ENCODE assay signal across 12 mouse cellular contexts in the genomic region with DNA sequence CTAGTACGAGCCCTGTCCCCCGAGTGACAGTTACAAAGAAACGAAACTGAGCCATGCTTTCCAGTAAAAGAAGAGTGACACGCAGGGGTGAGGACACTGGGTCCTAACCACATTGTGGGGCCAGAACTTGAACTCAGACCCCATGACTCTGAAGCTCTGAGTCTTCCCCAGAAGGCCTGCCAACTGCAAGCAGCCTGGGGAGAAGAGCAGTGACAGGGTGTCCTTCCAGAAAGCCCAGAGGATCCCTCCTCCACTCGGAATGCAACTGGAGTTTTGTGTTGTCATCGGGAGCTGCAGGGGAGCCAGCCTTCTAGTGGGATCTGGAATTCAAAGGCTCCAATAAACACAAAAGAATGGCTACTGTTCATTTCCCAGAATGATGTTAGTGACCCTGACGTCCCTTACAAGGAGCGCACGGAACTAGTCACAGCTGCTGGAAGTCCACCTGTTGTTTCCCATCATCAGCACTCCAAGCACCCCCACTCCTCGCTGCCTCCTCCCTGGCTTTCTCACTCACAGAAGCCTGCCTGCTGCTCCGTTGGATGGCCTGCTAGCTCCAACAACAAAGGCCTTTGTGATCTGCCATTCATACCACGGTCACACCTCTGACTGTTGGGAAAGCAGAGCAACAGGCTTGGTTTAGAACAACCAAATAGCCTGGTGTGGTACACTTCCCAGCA. TPM values are rescaled to one million over a fixed set of nuclear protein-coding genes. Genes with fewer than 3 reads are reported as not detected.
DNase-seq lines count a peak whose midpoint lies in the region; ATAC-seq and TF ChIP-seq lines count a peak whose summit lies in the region.
"Had no signal": no experiment of that assay in that cellular context is flagged by ENCODE, and none has a peak within 500 bp of the region (broad histone marks: within the 10 kb centered on the region; RNA-seq: fewer than 3 reads in every experiment).

No protein-coding gene starts in this region.

- H3K4me2 ChIP-seq in kidney, postnatal 0 days (ENCODE audit: low read length) = no peak overlapping the region
- H3K4me2 ChIP-seq in kidney, embryonic 15.5 days = no peak overlapping the region
- no peak overlapping the region for H3K4me2 ChIP-seq in embryonic facial prominence, embryonic 13.5 days
- H3K4me2 ChIP-seq: lung, embryonic 15.5 days had no signal

- H3K9me3 ChIP-seq in kidney, postnatal 0 days (replicated peaks; ENCODE audit: low read length) = no peaks in the 10 kb centered on the region
- H3K9me3 ChIP-seq in kidney, embryonic 15.5 days (replicated peaks) = no peaks in the 10 kb centered on the region
- no peaks in the 10 kb centered on the region for H3K9me3 ChIP-seq in embryonic facial prominence, embryonic 13.5 days
- H3K9me3 ChIP-seq: lung, embryonic 15.5 days had no signal

- H3K9ac ChIP-seq in kidney, postnatal 0 days (ENCODE audit: low read depth, low read length) = no peak overlapping the region
- H3K9ac ChIP-seq in kidney, embryonic 15.5 days = no peak overlapping the region
- no peak overlapping the region for H3K9ac ChIP-seq in embryonic facial prominence, embryonic 13.5 days
- H3K9ac ChIP-seq: lung, embryonic 15.5 days had no signal

- peak overlapping the region; percentile 50; the same call in 1 of the 2 replicates for H3K27ac ChIP-seq in kidney, postnatal 0 days
- no peak overlapping the region for H3K27ac ChIP-seq in kidney, embryonic 15.5 days
- peak overlapping the region; percentile 34; the same call in 1 of the 2 replicates for H3K27ac ChIP-seq in embryonic facial prominence, embryonic 13.5 days
- 0 out of 2 replicates have a peak overlapping the region, but pooled peaks have one; percentile 76 for H3K27ac ChIP-seq in macrophage
- H3K27ac ChIP-seq: lung, embryonic 15.5 days had no signal

- WGBS in kidney, postnatal 0 days = 63% methylated on average over 12 of the region's 12 CpGs
- WGBS in kidney, embryonic 15.5 days = 68% methylated on average over 12 of the region's 12 CpGs
- 72% methylated on average over 12 of the region's 12 CpGs for WGBS in embryonic facial prominence, embryonic 13.5 days
- 77% methylated on average over 9 of the region's 12 CpGs for WGBS in macrophage (ENCODE audit: missing documents)

- no peaks in the 10 kb centered on the region for H3K36me3 ChIP-seq in kidney, postnatal 0 days (ENCODE audit: insufficient read depth, low read length)
- H3K36me3 ChIP-seq in kidney, embryonic 15.5 days = 0 out of 2 replicates have a peak, but pooled peaks cover 11% of the 10 kb centered on the region
- peaks cover 27% of the 10 kb centered on the region for H3K36me3 ChIP-seq in embryonic facial prominence, embryonic 13.5 days
- H3K36me3 ChIP-seq in macrophage (ENCODE audit: inconsistent target) = no peaks in the 10 kb centered on the region

- TF ChIP-seq CTCF in kidney, postnatal 0 days (IDR thresholded peaks at IDR 0.05; ENCODE audit: low read depth) = no peak

- no peaks in the 10 kb centered on the region for H3K27me3 ChIP-seq in kidney, postnatal 0 days (ENCODE audit: insufficient read depth, low read length)
- H3K27me3 ChIP-seq in kidney, embryonic 15.5 days = no peaks in the 10 kb centered on the region
- H3K27me3 ChIP-seq in embryonic facial prominence, embryonic 13.5 days = no peaks in the 10 kb centered on the region
- H3K27me3 ChIP-seq: lung, embryonic 15.5 days had no signal

- DNase-seq in kidney, postnatal 0 days (ENCODE audit: low spot score) = no peak
- DNase-seq in Muller cell, postnatal 12 days (ENCODE audit: inconsistent ontology term) = peak; percentile 88
- no peak for DNase-seq in adrenal gland, postnatal 36 days
- no peak for DNase-seq in spleen, adult 12 weeks (ENCODE audit: low spot score)
- DNase-seq: heart, postnatal 4 days; thymus, postnatal 4 days had no signal

- H3K4me3 ChIP-seq in kidney, postnatal 0 days (replicated peaks; ENCODE audit: low read depth, low read length) = no peak overlapping the region
- H3K4me3 ChIP-seq in kidney, embryonic 15.5 days (replicated peaks) = no peak overlapping the region
- no peak overlapping the region for H3K4me3 ChIP-seq in embryonic facial prominence, embryonic 13.5 days
- H3K4me3 ChIP-seq in macrophage (ENCODE audit: inconsistent target) = no peak overlapping the region
- H3K4me3 ChIP-seq: lung, embryonic 15.5 days had no signal

- H3K4me1 ChIP-seq in kidney, postnatal 0 days (replicated peaks; ENCODE audit: insufficient read depth, low read length) = no peaks in the 10 kb centered on the region
- H3K4me1 ChIP-seq in kidney, embryonic 15.5 days = peaks cover 6% of the 10 kb centered on the region; the same call in 1 of the 2 replicates
- peaks cover 7% of the 10 kb centered on the region; the same call in 1 of the 2 replicates for H3K4me1 ChIP-seq in embryonic facial prominence, embryonic 13.5 days

- ATAC-seq in kidney, postnatal 0 days (replicated peaks; ENCODE audit: low FRiP score, low read depth) = no peak; the same call in 1 of the 2 replicates
- ATAC-seq in kidney, embryonic 15.5 days (replicated peaks; ENCODE audit: low FRiP score) = no peak
- no peak for ATAC-seq in embryonic facial prominence, embryonic 13.5 days (ENCODE audit: insufficient number of reproducible peaks, insufficient read depth, low FRiP score, low TSS enrichment, low read depth)
- no peak for ATAC-seq in monocyte, adult 5-6 weeks (replicated peaks; ENCODE audit: insufficient number of reproducible peaks, low FRiP score, low TSS enrichment, poor library complexity, severe bottlenecking)
- ATAC-seq: forebrain, embryonic 16.5 days had no signal

- H3K79me2 ChIP-seq in macrophage (ENCODE audit: inconsistent target) = peaks cover 96% of the 10 kb centered on the region

RNA-seq across cellular contexts. Expression of a gene that starts 37.0 kb away (rescaled TPM):
- polyA plus RNA-seq in kidney, postnatal 0 days (2015; fragmentation: Nextera tagmentation; extraction: Ambion mirVana) = 24.6 and 26.6 TPM in 2 replicates
- 39.4 and 39.5 TPM in 2 replicates for polyA plus RNA-seq in kidney, embryonic 15.5 days (2015; fragmentation: Nextera tagmentation; extraction: Ambion mirVana)
- 36.9 and 41.2 TPM in 2 replicates for polyA plus RNA-seq in embryonic facial prominence, embryonic 13.5 days (2015; fragmentation: Nextera tagmentation; extraction: Ambion mirVana)
- 10 to 100 TPM in 1 of 26 experiments, under 1 TPM in 4, not detected in 21; 0.21 to 10.3 (median 0.29) TPM for total RNA-seq in macrophage (2018; cell fraction: chromatin; rRNA removed)
- under 1 TPM in 8 of 26 experiments, not detected in 18; 0.03 to 0.05 (median 0.04) TPM for total RNA-seq in macrophage (2018; cell fraction: cytosol; rRNA removed)
- total RNA-seq in macrophage (2018; cell fraction: nucleus; rRNA removed) = 1 to 10 TPM in 1 of 26 experiments, under 1 TPM in 5, not detected in 20; 0.11 to 2.1 (median 0.12) TPM
- polyA plus RNA-seq in macrophage (2018) = 0.04 to 0.12 TPM in 2 of 3 replicates, not detected in the other
- total RNA-seq in monocyte, adult 5-6 weeks (2017) = 0.49 TPM in 1 of 3 replicates, not detected in the others
- total RNA-seq in adrenal gland, postnatal 36 days (2021) = 10 to 100 TPM; 36.7 to 85.9 TPM

RNA-seq across cellular contexts. Expression of a gene that starts 43.4 kb away (rescaled TPM):
- polyA plus RNA-seq in kidney, postnatal 0 days (2015; fragmentation: Nextera tagmentation; extraction: Ambion mirVana) = 3.2 and 3.3 TPM in 2 replicates
- 7.5 and 8.1 TPM in 2 replicates for polyA plus RNA-seq in kidney, embryonic 15.5 days (2015; fragmentation: Nextera tagmentation; extraction: Ambion mirVana)
- polyA plus RNA-seq in embryonic facial prominence, embryonic 13.5 days (2015; fragmentation: Nextera tagmentation; extraction: Ambion mirVana) = 9.5 and 10.4 TPM in 2 replicates
- total RNA-seq in macrophage (2018; cell fraction: chromatin; rRNA removed) = 10 to 100 TPM in 21 of 26 experiments, 1 to 10 TPM in 5; 2.6 to 51.8 (median 35.5) TPM
- 10 to 100 TPM in 19 of 26 experiments, 1 to 10 TPM in 7; 1.7 to 15.8 (median 12.4) TPM for total RNA-seq in macrophage (2018; cell fraction: cytosol; rRNA removed)
- 10 to 100 TPM in 18 of 26 experiments, 1 to 10 TPM in 8; 2.2 to 36.7 (median 24.6) TPM for total RNA-seq in macrophage (2018; cell fraction: nucleus; rRNA removed)
- polyA plus RNA-seq in macrophage (2018) = 4.9 to 8.7 TPM (median 8.4 TPM) in 3 replicates
- total RNA-seq in monocyte, adult 5-6 weeks (2017) = 2.2 to 10.0 TPM (median 2.6 TPM) in 3 replicates
- total RNA-seq in adrenal gland, postnatal 36 days (2021) = 1 to 10 TPM; 9.4 to 9.9 TPM

RNA-seq across cellular contexts. Expression of a gene that starts 57.3 kb away (rescaled TPM):
- 0.05 TPM in 2 replicates for polyA plus RNA-seq in kidney, postnatal 0 days (2015; fragmentation: Nextera tagmentation; extraction: Ambion mirVana)
- polyA plus RNA-seq in kidney, embryonic 15.5 days (2015; fragmentation: Nextera tagmentation; extraction: Ambion mirVana) = 0.13 TPM in 1 of 2 replicates, not detected in the other
- polyA plus RNA-seq in embryonic facial prominence, embryonic 13.5 days (2015; fragmentation: Nextera tagmentation; extraction: Ambion mirVana) = 0.07 and 0.11 TPM in 2 replicates
- 1 to 10 TPM in 17 of 26 experiments, under 1 TPM in 9; 0.62 to 2.3 (median 1.2) TPM for total RNA-seq in macrophage (2018; cell fraction: chromatin; rRNA removed)
- under 1 TPM in 13 of 26 experiments, not detected in 13; under 0.01 to 0.15 (median 0.04) TPM for total RNA-seq in macrophage (2018; cell fraction: cytosol; rRNA removed)
- total RNA-seq in macrophage (2018; cell fraction: nucleus; rRNA removed) = under 1 TPM; 0.14 to 0.68 (median 0.39) TPM
- polyA plus RNA-seq in macrophage (2018) = not detected in 3 replicates
- 0.11 to 0.29 TPM in 2 of 3 replicates, not detected in the other for total RNA-seq in monocyte, adult 5-6 weeks (2017)
- total RNA-seq in adrenal gland, postnatal 36 days (2021) = under 1 TPM; 0.10 to 0.13 TPM
- total RNA-seq: heart, postnatal 4 days had no signal
- polyA plus RNA-seq: lung, embryonic 15.5 days had no signal

RNA-seq across cellular contexts. Expression of a gene that starts 58.4 kb away (rescaled TPM):
- 213 and 221 TPM in 2 replicates for polyA plus RNA-seq in kidney, postnatal 0 days (2015; fragmentation: Nextera tagmentation; extraction: Ambion mirVana)
- polyA plus RNA-seq in kidney, embryonic 15.5 days (2015; fragmentation: Nextera tagmentation; extraction: Ambion mirVana) = 194 and 195 TPM in 2 replicates
- polyA plus RNA-seq in embryonic facial prominence, embryonic 13.5 days (2015; fragmentation: Nextera tagmentation; extraction: Ambion mirVana) = 210 and 222 TPM in 2 replicates
- 10 to 100 TPM; 18.8 to 62.8 (median 31.4) TPM for total RNA-seq in macrophage (2018; cell fraction: chromatin; rRNA removed)
- total RNA-seq in macrophage (2018; cell fraction: cytosol; rRNA removed) = 100 to 1,000 TPM in 10 of 26 experiments, 10 to 100 TPM in 16; 76.7 to 132 (median 96.0) TPM
- total RNA-seq in macrophage (2018; cell fraction: nucleus; rRNA removed) = 10 to 100 TPM; 24.6 to 58.1 (median 43.6) TPM
- polyA plus RNA-seq in macrophage (2018) = 77.7 to 125 TPM (median 94.2 TPM) in 3 replicates
- total RNA-seq in monocyte, adult 5-6 weeks (2017) = 208 to 319 TPM (median 268 TPM) in 3 replicates
- 100 to 1,000 TPM; 181 to 189 TPM for total RNA-seq in adrenal gland, postnatal 36 days (2021)

Comparison
In these comparisons a context has a peak if more than half of its experiments do, and no peak if none do; other contexts are left out.
1. RNA of a gene that starts 37.0 kb away (polyA plus RNA-seq): 36.9 to 41.2 TPM in embryonic facial prominence, embryonic 13.5 days, 39.4 to 39.5 TPM in kidney, embryonic 15.5 days and 24.6 to 26.6 TPM in kidney, postnatal 0 days; 0.04 to 0.12 TPM in macrophage; every median in the first group is over 10 times any median in the second.